Mouse (Mus musculus): ENCODE data around the gene Sf3a1.

- TF ChIP-seq POLR2A (IDR thresholded peaks at IDR 0.05; ENCODE audit: borderline replicate concordance, insufficient read depth, low read length) (no peak), CTCF (IDR thresholded peaks at IDR 0.05; ENCODE audit: borderline replicate concordance, insufficient read depth, low read depth, low read length) (no peak)
These were observed 17.6 kb downstream of the Sf3a1 start for GRCm38 (mm10) chr11:4177716-4178115.

All from cerebellum, adult 2 months (tissue).